Mouse (Mus musculus) spleen, adult 2 months (tissue): ENCODE measurements around the gene Arv1.

Source experiments
- CTCF ChIP-seq: fragments of 200-500 bp; IDR thresholded peaks from 2 replicates; pipeline ENCODE4 v1.5.1; 2011; ENCODE audit warnings: mild to moderate bottlenecking, inconsistent platforms; ENCODE audit not compliant: insufficient read depth, insufficient read length, insufficient replicate concordance; ENCODE audit errors: extremely low read depth
- POLR2A ChIP-seq: fragments of 200-500 bp; IDR thresholded peaks from 2 replicates; pipeline ENCODE4 v1.6.1; 2011; ENCODE audit warnings: low read depth, low read length, inconsistent platforms

DNA sequence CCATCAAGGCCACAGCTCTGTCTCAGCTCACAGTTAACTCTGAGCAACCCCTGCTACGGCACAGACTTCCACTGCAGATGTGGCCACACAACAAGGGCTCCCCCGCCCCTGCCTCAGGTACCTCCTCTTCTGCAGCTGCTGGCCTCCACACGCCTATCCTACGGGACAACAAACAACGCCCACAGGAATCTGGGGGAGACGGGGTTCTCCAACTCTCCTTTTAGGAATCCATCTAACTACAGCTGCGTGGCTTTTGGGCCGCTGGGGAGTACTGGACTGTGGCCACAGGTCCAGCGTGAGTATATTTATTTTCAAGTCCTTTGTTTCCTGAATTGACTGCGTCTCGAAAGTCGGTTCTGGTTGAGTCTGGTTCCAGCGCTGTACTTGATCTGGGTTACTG lies 43.7 kb upstream of the Arv1 start:
- TF ChIP-seq CTCF (no peak), POLR2A (no peak)
